Mouse (Mus musculus): Measurements from ENCODE around the gene Gadl1. TPM values are rescaled to one million over a fixed set of nuclear protein-coding genes. Genes with fewer than 3 reads are reported as not detected.

Gene Gadl1
- polyA plus RNA-seq, 1 experiment from 2014 or later = 0.56 TPM

- WGBS = 72% methylated on average over 4 of the region's 4 CpGs
- no peak overlapping the region for H3K9ac ChIP-seq
- no peaks in the 10 kb centered on the region for H3K9me3 ChIP-seq
- no peak overlapping the region for H3K27ac ChIP-seq
- no peak overlapping the region for H3K4me3 ChIP-seq
- no peaks in the 10 kb centered on the region for H3K27me3 ChIP-seq
- H3K4me1 ChIP-seq = no peaks in the 10 kb centered on the region
- no peaks in the 10 kb centered on the region for H3K36me3 ChIP-seq
- no peak for ATAC-seq (ENCODE audit: insufficient number of reproducible peaks, insufficient read depth, low FRiP score, low TSS enrichment)
- no peak overlapping the region for H3K4me2 ChIP-seq (replicated peaks)
Observed at GRCm38 (mm10) chr9:116076163-116076562, 166.9 kb downstream of the Gadl1 start.

GRCm38 (mm10) chr9:116076946-116077345 is 167.7 kb downstream of the Gadl1 start:
- WGBS = 63% methylated on average over 2 of the region's 2 CpGs
- no peak overlapping the region for H3K4me2 ChIP-seq (replicated peaks)
- H3K27me3 ChIP-seq = no peaks in the 10 kb centered on the region
- H3K9me3 ChIP-seq = no peaks in the 10 kb centered on the region
- ATAC-seq (ENCODE audit: insufficient number of reproducible peaks, insufficient read depth, low FRiP score, low TSS enrichment) = no peak
- H3K4me1 ChIP-seq = no peaks in the 10 kb centered on the region
- H3K36me3 ChIP-seq = no peaks in the 10 kb centered on the region
- no peak overlapping the region for H3K9ac ChIP-seq
- H3K4me3 ChIP-seq = no peak overlapping the region
- no peak overlapping the region for H3K27ac ChIP-seq

- Histone ChIP-seq H3K36me3 (no peaks in the 10 kb centered on the region), H3K4me3 (no peak overlapping the region), H3K27me3 (no peaks in the 10 kb centered on the region), H3K4me2 (replicated peaks) (no peak overlapping the region), H3K27ac (no peak overlapping the region), H3K9ac (no peak overlapping the region), H3K4me1 (no peaks in the 10 kb centered on the region), H3K9me3 (no peaks in the 10 kb centered on the region)
- ATAC-seq (ENCODE audit: insufficient number of reproducible peaks, insufficient read depth, low FRiP score, low TSS enrichment) = no peak
- 89% methylated on average over 2 of the region's 2 CpGs for WGBS
Observed at GRCm38 (mm10) chr9:116077419-116077818, 168.2 kb downstream of the Gadl1 start.

- H3K4me3 ChIP-seq = no peak overlapping the region
- ATAC-seq (ENCODE audit: insufficient number of reproducible peaks, insufficient read depth, low FRiP score, low TSS enrichment) = no peak
Observed at GRCm38 (mm10) chr9:116081781-116082180, 172.5 kb downstream of the Gadl1 start.

GRCm38 (mm10) chr9:116083300-116083699 is 174.0 kb downstream of the Gadl1 start:
- no peaks in the 10 kb centered on the region for H3K36me3 ChIP-seq
- no peak for ATAC-seq (ENCODE audit: insufficient number of reproducible peaks, insufficient read depth, low FRiP score, low TSS enrichment)
- no peaks in the 10 kb centered on the region for H3K4me1 ChIP-seq
- WGBS = 90% methylated on average over 5 of the region's 5 CpGs
- H3K4me2 ChIP-seq (replicated peaks) = no peak overlapping the region
- no peaks in the 10 kb centered on the region for H3K9me3 ChIP-seq
- H3K9ac ChIP-seq = no peak overlapping the region
- H3K27ac ChIP-seq = no peak overlapping the region
- no peak overlapping the region for H3K4me3 ChIP-seq
- no peaks in the 10 kb centered on the region for H3K27me3 ChIP-seq

More at GRCm38 (mm10) chr9:116081781-116082180, 172.5 kb downstream of the Gadl1 start:
- 77% methylated on average over 4 of the region's 4 CpGs for WGBS
- H3K36me3 ChIP-seq = no peaks in the 10 kb centered on the region
- no peaks in the 10 kb centered on the region for H3K27me3 ChIP-seq
- no peak overlapping the region for H3K4me2 ChIP-seq (replicated peaks)
- H3K4me1 ChIP-seq = no peaks in the 10 kb centered on the region
- no peak overlapping the region for H3K9ac ChIP-seq
- no peak overlapping the region for H3K27ac ChIP-seq
- no peaks in the 10 kb centered on the region for H3K9me3 ChIP-seq

GRCm38 (mm10) chr9:116083726-116084323 is 174.6 kb downstream of the Gadl1 start:
- no peak overlapping the region for H3K27ac ChIP-seq
- no peak for ATAC-seq (ENCODE audit: insufficient number of reproducible peaks, insufficient read depth, low FRiP score, low TSS enrichment)
- no peaks in the 10 kb centered on the region for H3K27me3 ChIP-seq
- WGBS = 89% methylated on average over 8 of the region's 8 CpGs
- H3K9ac ChIP-seq = no peak overlapping the region
- no peak overlapping the region for H3K4me2 ChIP-seq (replicated peaks)
- no peak overlapping the region for H3K4me3 ChIP-seq
- no peaks in the 10 kb centered on the region for H3K9me3 ChIP-seq
- no peaks in the 10 kb centered on the region for H3K36me3 ChIP-seq
- H3K4me1 ChIP-seq = no peaks in the 10 kb centered on the region

GRCm38 (mm10) chr9:116084324-116084931 is 175.2 kb downstream of the Gadl1 start:
- H3K4me3 ChIP-seq = no peak overlapping the region
- no peak overlapping the region for H3K9ac ChIP-seq
- H3K27me3 ChIP-seq = no peaks in the 10 kb centered on the region
- WGBS = 89% methylated on average over 12 of the region's 12 CpGs
- no peaks in the 10 kb centered on the region for H3K36me3 ChIP-seq
- H3K27ac ChIP-seq = no peak overlapping the region
- no peaks in the 10 kb centered on the region for H3K9me3 ChIP-seq
- H3K4me1 ChIP-seq = no peaks in the 10 kb centered on the region
- H3K4me2 ChIP-seq (replicated peaks) = no peak overlapping the region
- ATAC-seq (ENCODE audit: insufficient number of reproducible peaks, insufficient read depth, low FRiP score, low TSS enrichment) = no peak

- Histone ChIP-seq H3K4me1 (no peaks in the 10 kb centered on the region), H3K9me3 (no peaks in the 10 kb centered on the region), H3K9ac (no peak overlapping the region), H3K27ac (no peak overlapping the region), H3K36me3 (peaks cover 8% of the 10 kb centered on the region; the same call in 1 of the 2 replicates), H3K4me3 (no peak overlapping the region), H3K27me3 (no peaks in the 10 kb centered on the region), H3K4me2 (replicated peaks) (no peak overlapping the region)
- no peak for ATAC-seq (ENCODE audit: insufficient number of reproducible peaks, insufficient read depth, low FRiP score, low TSS enrichment)
- 90% methylated on average over 6 of the region's 6 CpGs for WGBS
Observed at GRCm38 (mm10) chr9:116085999-116086398, 176.7 kb downstream of the Gadl1 start.

GRCm38 (mm10) chr9:116087263-116087662 is 178.0 kb downstream of the Gadl1 start:
- no peaks in the 10 kb centered on the region for H3K9me3 ChIP-seq
- H3K4me3 ChIP-seq = no peak overlapping the region
- H3K4me2 ChIP-seq (replicated peaks) = no peak overlapping the region
- no peak for ATAC-seq (ENCODE audit: insufficient number of reproducible peaks, insufficient read depth, low FRiP score, low TSS enrichment)
- H3K4me1 ChIP-seq = peaks cover 4% of the 10 kb centered on the region
- no peak overlapping the region for H3K9ac ChIP-seq
- H3K27ac ChIP-seq = no peak overlapping the region
- WGBS = 92% methylated on average over 5 of the region's 5 CpGs
- no peaks in the 10 kb centered on the region for H3K27me3 ChIP-seq
- peaks cover 13% of the 10 kb centered on the region for H3K36me3 ChIP-seq

- 30% methylated on average over 5 of the region's 5 CpGs for WGBS
- Histone ChIP-seq H3K9me3 (no peaks in the 10 kb centered on the region), H3K9ac (no peak overlapping the region), H3K4me3 (no peak overlapping the region), H3K36me3 (peaks cover 18% of the 10 kb centered on the region), H3K27ac (no peak overlapping the region), H3K27me3 (no peaks in the 10 kb centered on the region), H3K4me2 (replicated peaks) (no peak overlapping the region), H3K4me1 (peaks cover 4% of the 10 kb centered on the region)
- ATAC-seq (ENCODE audit: insufficient number of reproducible peaks, insufficient read depth, low FRiP score, low TSS enrichment) = no peak
Observed at GRCm38 (mm10) chr9:116087880-116088279, 178.6 kb downstream of the Gadl1 start.

- H3K4me2 ChIP-seq (replicated peaks) = no peak overlapping the region
- no peaks in the 10 kb centered on the region for H3K9me3 ChIP-seq
- peaks cover 4% of the 10 kb centered on the region for H3K4me1 ChIP-seq
- H3K4me3 ChIP-seq = no peak overlapping the region
- peaks cover 21% of the 10 kb centered on the region for H3K36me3 ChIP-seq
- H3K27ac ChIP-seq = no peak overlapping the region
- H3K27me3 ChIP-seq = no peaks in the 10 kb centered on the region
- no peak overlapping the region for H3K9ac ChIP-seq
- WGBS = 86% methylated on average over 9 of the region's 9 CpGs
- ATAC-seq (ENCODE audit: insufficient number of reproducible peaks, insufficient read depth, low FRiP score, low TSS enrichment) = no peak
Observed at GRCm38 (mm10) chr9:116088912-116089311, 179.7 kb downstream of the Gadl1 start.

- no peak overlapping the region for H3K27ac ChIP-seq
Observed at GRCm38 (mm10) chr9:116090296-116090695, 181.0 kb downstream of the Gadl1 start.

More at GRCm38 (mm10) chr9:116090296-116090695, 181.0 kb downstream of the Gadl1 start:
- no peaks in the 10 kb centered on the region for H3K27me3 ChIP-seq
- WGBS = 85% methylated on average over 9 of the region's 9 CpGs
- ATAC-seq (ENCODE audit: insufficient number of reproducible peaks, insufficient read depth, low FRiP score, low TSS enrichment) = no peak
- H3K9ac ChIP-seq = no peak overlapping the region
- H3K4me3 ChIP-seq = no peak overlapping the region
- peaks cover 4% of the 10 kb centered on the region for H3K4me1 ChIP-seq
- H3K9me3 ChIP-seq = no peaks in the 10 kb centered on the region
- H3K4me2 ChIP-seq (replicated peaks) = no peak overlapping the region
- peaks cover 21% of the 10 kb centered on the region for H3K36me3 ChIP-seq
